Mouse (Mus musculus) midbrain, embryonic 10.5 days (tissue): ENCODE data around the gene Gadd45b. TPM values are rescaled to one million over a fixed set of nuclear protein-coding genes. Genes with fewer than 3 reads are reported as not detected.

Source experiments
- DNase-seq: peaks from one replicate; pipeline ENCODE4 v3.0.0-alpha.2; 2017; ENCODE audit warnings: low spot score
- H3K27ac ChIP-seq: fragments of 300-500 bp; sonication (generic); replicated peaks from 2 replicates; pipeline ENCODE4 v1.5.1; 2016; ENCODE audit warnings: mild to moderate bottlenecking
- H3K27me3 ChIP-seq: fragments of 300-500 bp; sonication (generic); 2 replicates; pipeline ENCODE4 v1.6.1; 2016; ENCODE audit warnings: low read depth, mild to moderate bottlenecking; ENCODE audit not compliant: poor library complexity, severe bottlenecking
- H3K36me3 ChIP-seq: fragments of 300-500 bp; sonication (generic); 2 replicates; pipeline ENCODE4 v1.6.1; 2016; ENCODE audit warnings: mild to moderate bottlenecking, moderate library complexity
- H3K4me1 ChIP-seq: fragments of 300-500 bp; sonication (generic); 2 replicates; pipeline ENCODE4 v1.6.1; 2016
- H3K4me3 ChIP-seq: fragments of 300-500 bp; sonication (generic); 2 replicates; pipeline ENCODE4 v1.5.1; 2016; ENCODE audit warnings: mild to moderate bottlenecking, moderate library complexity
- H3K9me3 ChIP-seq: fragments of 300-500 bp; sonication (generic); replicated peaks from 2 replicates; pipeline ENCODE4 v1.6.1; 2016; ENCODE audit warnings: mild to moderate bottlenecking
- WGBS: fragments of 180-500 bp; shearing (Covaris S2); methylation state at CpG from one replicate; pipeline ENCODE4 v1.1.7; 2016; 5-methylcytosine and 5-hydroxymethylcytosine counted together
- polyA plus RNA-seq: library from polyadenylated mRNA; unstranded; fragments of >200 nt; fragmentation: Nextera tagmentation; extraction: Ambion mirVana; gene quantifications from 2 replicates; pipeline ENCODE4 v1.2.1, GENCODE M21; 2016

The Gadd45b gene
- polyA plus RNA-seq, 1 experiment from 2014 or later = 6.1 TPM

DNA sequence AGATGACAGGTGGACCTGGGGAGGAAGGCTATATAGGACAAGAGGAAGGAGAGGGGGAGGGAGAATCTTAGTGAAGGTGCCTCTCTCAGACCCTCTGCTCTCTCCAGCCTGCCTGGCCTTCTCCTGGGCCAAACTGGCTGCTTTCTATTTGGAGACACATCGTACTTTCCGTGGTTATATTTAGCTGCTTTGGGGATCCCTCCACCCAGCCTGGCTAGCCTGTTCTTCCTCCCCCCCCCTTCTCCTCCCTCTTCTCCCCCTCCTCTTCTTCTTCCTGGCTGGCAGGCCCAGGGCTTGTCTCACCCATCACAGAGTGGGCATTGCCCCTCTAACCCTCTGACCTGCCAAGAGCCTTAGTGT, 11.1 kb downstream of the Gadd45b start:
- Histone ChIP-seq H3K36me3 (no peaks in the 10 kb centered on the region), H3K27ac (no peak overlapping the region), H3K4me3 (no peak overlapping the region), H3K27me3 (peaks cover 61% of the 10 kb centered on the region), H3K4me1 (peaks cover 53% of the 10 kb centered on the region), H3K9me3 (no peaks in the 10 kb centered on the region)
- 73% methylated on average over 2 of the region's 2 CpGs for WGBS
- no peak for DNase-seq

DNA sequence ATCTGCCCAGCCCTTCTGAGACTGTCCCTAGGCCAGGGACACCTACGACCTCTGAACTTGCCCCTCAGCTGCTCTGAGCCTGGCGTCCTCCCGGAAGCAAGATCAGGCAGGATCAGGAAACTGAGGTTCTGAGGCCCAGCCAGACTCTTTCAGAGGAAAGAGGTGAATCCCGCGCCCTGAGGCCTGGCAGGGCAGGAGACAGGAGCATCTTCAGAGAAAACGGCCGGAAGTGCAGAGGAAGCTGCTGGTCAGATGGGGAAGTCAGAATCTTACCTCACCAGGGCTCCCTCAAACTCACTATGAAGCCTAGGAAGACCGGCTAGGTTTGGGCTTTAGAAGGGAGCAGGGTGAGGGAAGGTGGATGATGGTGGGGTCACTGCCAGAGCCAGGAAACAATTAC, 13.0 kb downstream of the Gadd45b start:
- DNase-seq = no peak
- no peak overlapping the region for H3K27ac ChIP-seq
- peaks cover 42% of the 10 kb centered on the region for H3K27me3 ChIP-seq
- WGBS = 60% methylated on average over 8 of the region's 8 CpGs
- H3K36me3 ChIP-seq = no peaks in the 10 kb centered on the region
- peaks cover 40% of the 10 kb centered on the region for H3K4me1 ChIP-seq
- no peaks in the 10 kb centered on the region for H3K9me3 ChIP-seq
- no peak overlapping the region for H3K4me3 ChIP-seq

DNA sequence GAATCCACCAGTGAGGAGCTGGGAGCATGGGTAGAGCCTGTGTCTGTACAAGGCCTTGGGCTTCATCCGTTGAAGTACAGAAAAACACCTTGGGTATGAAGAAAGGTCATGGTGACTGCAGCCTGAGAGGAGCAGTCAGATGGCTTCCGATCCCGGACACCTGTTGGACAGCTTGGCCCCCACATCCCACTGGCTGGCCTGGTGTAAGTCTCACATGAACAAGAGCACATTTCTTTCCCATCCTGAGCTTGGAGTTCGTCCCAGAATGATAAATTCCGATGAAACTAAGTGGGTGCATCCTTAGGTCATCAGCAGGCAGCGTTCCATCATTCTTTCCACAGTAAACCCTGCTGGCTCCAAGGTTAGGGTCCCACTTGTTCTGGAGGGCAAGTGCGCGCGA, 13.8 kb downstream of the Gadd45b start:
- peaks cover 34% of the 10 kb centered on the region for H3K27me3 ChIP-seq
- H3K9me3 ChIP-seq = no peaks in the 10 kb centered on the region
- DNase-seq = no peak
- H3K27ac ChIP-seq = no peak overlapping the region
- H3K36me3 ChIP-seq = no peaks in the 10 kb centered on the region
- H3K4me1 ChIP-seq = peaks cover 36% of the 10 kb centered on the region
- WGBS = 86% methylated on average over 9 of the region's 9 CpGs
- no peak overlapping the region for H3K4me3 ChIP-seq

DNA sequence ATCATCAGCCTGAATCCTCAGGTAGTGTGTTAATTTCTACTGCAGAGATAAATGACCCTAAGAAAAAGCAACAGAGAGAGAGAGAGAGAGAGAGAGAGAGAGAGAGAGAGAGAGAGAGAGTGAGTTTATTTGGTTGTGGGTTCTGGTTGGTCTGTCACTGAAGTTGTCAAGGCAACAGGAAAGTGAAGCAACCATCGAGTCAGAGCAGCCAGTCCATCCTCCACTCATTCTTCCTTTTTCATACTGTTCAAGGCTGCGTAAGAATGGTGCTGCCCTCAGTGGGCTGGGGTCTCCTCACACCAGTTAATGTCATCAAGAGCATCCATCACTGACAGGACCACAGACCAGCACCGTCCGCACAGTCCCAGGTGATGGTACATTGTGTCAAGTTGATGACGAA, 14.4 kb downstream of the Gadd45b start:
- peaks cover 34% of the 10 kb centered on the region for H3K4me1 ChIP-seq
- no peaks in the 10 kb centered on the region for H3K36me3 ChIP-seq
- H3K4me3 ChIP-seq = no peak overlapping the region
- no peak overlapping the region for H3K27ac ChIP-seq
- H3K9me3 ChIP-seq = no peaks in the 10 kb centered on the region
- no peak for DNase-seq
- 91% methylated on average over 5 of the region's 5 CpGs for WGBS
- H3K27me3 ChIP-seq = peaks cover 29% of the 10 kb centered on the region

DNA sequence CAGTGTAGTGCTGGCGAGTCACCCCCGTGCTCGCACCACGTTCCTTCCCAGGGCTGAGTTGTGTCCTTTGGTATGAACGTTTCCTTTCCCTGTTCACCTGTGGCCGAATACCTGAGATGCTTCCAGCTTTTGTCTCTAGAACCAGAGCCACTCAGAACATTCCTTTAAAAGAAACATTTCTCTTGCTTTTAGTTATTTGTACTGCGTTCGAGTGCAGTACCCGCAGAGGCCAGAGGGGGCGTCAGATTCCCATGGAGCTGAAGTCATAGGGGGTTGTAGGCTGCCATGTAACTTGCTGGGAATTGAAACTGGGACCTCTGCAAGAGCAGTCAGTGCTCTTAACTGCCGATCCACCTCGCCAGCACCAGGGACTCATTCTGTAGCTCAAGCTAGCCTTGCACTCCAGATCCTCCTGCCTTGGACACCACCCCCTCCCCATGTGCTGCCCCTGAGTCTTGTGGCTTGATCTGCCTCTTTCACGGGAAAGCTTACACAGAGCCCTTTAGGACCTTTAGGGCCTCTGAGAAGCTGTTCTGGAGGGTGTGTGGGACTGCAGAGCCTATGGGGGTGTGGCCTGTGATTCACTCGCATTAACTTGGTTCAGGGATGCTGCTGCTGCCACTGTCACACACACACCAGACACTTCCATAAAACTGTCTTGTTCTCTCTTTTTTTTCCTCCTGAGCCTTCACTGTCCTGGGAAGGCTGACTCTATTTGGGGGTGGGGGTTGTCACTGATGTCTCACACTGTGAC, 17.0 kb downstream of the Gadd45b start:
- Histone ChIP-seq H3K36me3 (no peaks in the 10 kb centered on the region), H3K4me1 (peaks cover 12% of the 10 kb centered on the region), H3K9me3 (no peaks in the 10 kb centered on the region), H3K4me3 (no peak overlapping the region), H3K27me3 (peaks cover 9% of the 10 kb centered on the region; the same call in 1 of the 2 replicates), H3K27ac (no peak overlapping the region; the same call in 1 of the 2 replicates)
- WGBS = 67% methylated on average over 14 of the region's 14 CpGs
- no peak for DNase-seq

DNA sequence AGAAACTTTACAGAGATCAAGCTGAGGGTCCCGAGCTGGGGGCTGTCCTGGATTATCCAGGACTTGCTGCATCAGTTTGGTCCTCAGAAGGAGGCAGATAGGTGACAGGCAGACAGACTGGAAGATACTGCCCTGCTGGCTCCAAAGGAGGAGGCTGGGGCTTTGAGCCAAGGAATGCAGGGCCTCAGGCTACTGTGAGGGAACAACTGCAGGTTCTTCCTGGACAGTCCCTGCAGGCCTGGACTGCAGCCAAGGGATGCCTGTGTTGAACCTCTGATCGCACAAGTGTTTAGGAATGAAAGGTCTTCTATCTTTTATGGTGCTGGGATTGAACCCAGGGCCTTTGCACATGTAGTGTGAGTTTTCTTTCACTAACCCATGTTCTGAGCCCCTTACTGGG, 17.9 kb downstream of the Gadd45b start:
- H3K4me3 ChIP-seq = no peak overlapping the region
- no peak overlapping the region for H3K27ac ChIP-seq
- 80% methylated on average over 2 of the region's 2 CpGs for WGBS
- H3K9me3 ChIP-seq = no peaks in the 10 kb centered on the region
- no peaks in the 10 kb centered on the region for H3K36me3 ChIP-seq
- peaks cover 10% of the 10 kb centered on the region for H3K27me3 ChIP-seq
- H3K4me1 ChIP-seq = peaks cover 12% of the 10 kb centered on the region
- no peak for DNase-seq

DNA sequence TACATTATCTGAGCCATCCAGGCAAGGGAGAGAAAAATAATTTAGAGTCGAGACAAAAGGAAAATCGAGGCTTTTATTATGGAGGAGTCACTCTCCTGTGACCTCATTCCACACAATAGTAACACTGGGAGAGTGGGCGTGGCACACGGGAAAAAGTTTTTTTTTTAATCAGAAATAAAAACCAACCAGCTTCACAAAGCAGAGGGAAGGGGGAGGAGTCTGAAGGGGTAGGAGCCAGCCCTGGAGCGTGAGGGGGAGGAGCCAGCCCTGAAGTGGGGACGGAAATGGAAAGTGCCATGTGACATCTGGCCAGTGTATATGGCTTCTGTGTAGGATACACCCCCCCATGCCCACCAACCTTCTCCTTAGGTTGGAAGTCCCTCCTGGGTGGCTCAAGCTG, 18.7 kb downstream of the Gadd45b start:
- no peak overlapping the region for H3K27ac ChIP-seq
- WGBS = 48% methylated on average over 6 of the region's 6 CpGs
- H3K4me3 ChIP-seq = no peak overlapping the region
- no peaks in the 10 kb centered on the region for H3K9me3 ChIP-seq
- peaks cover 17% of the 10 kb centered on the region; the same call in 1 of the 2 replicates for H3K27me3 ChIP-seq
- no peak for DNase-seq
- no peaks in the 10 kb centered on the region for H3K36me3 ChIP-seq
- H3K4me1 ChIP-seq = peaks cover 12% of the 10 kb centered on the region

DNA sequence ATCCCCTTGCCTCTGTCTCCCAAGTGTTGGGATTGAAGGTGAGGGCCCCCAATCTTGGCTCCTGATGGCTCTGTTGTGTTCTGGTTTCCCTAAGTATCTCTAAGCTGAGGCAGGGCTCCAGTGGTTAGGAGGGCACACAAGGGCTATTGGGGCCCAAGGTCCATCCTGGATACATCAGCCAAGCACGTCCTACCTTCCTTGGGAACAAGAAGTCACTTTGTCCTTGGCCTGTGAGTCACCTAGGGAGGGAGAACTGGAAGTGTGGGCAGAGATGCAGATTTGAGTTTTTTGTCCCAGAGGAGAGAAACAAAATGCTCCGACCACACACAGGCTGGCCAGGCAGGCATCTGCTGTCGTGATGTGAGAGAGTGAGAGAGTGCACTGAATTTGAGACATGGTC, 19.2 kb downstream of the Gadd45b start:
- Histone ChIP-seq H3K27ac (no peak overlapping the region; the same call in 1 of the 2 replicates), H3K4me1 (peaks cover 12% of the 10 kb centered on the region), H3K27me3 (peaks cover 18% of the 10 kb centered on the region; the same call in 1 of the 2 replicates), H3K9me3 (no peaks in the 10 kb centered on the region), H3K4me3 (no peak overlapping the region), H3K36me3 (no peaks in the 10 kb centered on the region)
- 78% methylated on average over 3 of the region's 3 CpGs for WGBS
- DNase-seq = no peak

DNA sequence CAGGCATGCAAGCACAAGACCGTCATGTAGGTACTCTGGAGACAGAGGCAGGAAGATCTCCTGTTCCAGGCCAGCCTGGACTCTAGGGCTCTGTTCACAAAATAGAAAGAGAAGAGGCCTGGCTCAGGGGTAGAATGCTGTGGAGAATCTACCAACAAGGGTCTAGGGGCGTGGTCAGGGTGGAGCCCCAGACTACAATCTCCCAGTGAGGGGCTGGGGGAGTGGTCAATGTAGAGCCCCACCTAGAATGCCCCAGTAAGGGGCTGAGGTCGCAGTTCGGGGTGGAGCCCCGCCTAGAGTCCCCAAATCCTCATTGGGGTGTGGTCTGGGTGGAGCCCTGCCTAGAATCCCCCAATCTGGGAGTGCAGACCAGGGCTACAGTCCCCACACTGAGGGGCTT, 20.4 kb downstream of the Gadd45b start:
- Histone ChIP-seq H3K4me1 (peaks cover 13% of the 10 kb centered on the region), H3K36me3 (no peaks in the 10 kb centered on the region), H3K9me3 (no peaks in the 10 kb centered on the region), H3K27me3 (peaks cover 18% of the 10 kb centered on the region; the same call in 1 of the 2 replicates), H3K4me3 (no peak overlapping the region), H3K27ac (no peak overlapping the region)
- 31% methylated on average over 5 of the region's 5 CpGs for WGBS
- no peak for DNase-seq

DNA sequence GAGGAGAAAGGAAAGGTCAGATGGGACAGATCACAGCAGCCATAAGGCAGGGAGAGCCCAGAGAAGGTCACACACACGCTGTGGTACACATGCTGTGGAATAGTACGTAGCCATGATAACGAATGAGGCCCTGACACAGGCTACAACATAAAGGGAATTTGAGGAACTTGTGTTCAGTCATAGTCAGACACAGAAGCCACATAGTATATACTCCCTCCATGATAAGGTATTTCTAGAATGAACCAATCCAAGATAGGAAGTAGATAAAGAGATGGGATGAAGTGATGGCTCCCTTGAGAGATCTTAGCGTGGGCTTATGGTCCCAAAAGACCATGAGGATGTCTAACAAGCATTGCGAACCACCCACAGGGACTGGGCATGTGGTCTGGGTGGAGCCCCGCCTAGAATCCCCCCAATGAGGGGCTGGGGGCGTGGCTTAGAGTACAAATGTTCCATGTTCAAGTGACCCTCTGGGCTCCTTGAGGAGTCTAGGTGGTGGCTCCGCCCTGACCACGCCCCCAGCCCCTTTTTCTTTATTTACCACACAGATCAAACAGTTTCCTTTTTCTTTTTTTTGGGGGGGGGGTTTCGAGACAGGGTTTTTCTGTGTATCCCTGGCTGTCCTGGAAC, 22.0 kb downstream of the Gadd45b start:
- no peak overlapping the region for H3K4me3 ChIP-seq
- WGBS = 74% methylated on average over 10 of the region's 10 CpGs
- peaks cover 13% of the 10 kb centered on the region for H3K4me1 ChIP-seq
- no peak overlapping the region for H3K27ac ChIP-seq
- H3K9me3 ChIP-seq = no peaks in the 10 kb centered on the region
- H3K27me3 ChIP-seq = peaks cover 18% of the 10 kb centered on the region; the same call in 1 of the 2 replicates
- no peak for DNase-seq
- H3K36me3 ChIP-seq = no peaks in the 10 kb centered on the region

DNA sequence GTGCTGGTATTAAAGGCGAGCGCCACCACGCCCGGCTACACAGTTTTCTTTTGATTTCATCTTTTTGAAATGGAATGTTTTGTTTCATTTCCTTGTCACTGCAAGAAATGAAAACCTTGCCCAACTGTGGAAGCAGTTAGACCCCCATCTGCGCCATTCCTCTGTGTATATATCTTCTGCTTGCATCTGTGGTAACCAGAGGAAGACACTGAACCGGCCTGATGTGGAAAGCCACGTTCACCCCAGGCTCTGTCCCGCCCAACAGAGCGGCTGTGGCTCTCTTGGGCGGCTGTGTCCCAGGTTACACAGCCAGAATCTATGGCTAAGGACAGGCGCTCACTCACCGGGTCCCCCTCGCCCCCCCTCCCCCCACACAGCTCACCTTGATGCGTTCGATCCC, 22.6 kb downstream of the Gadd45b start:
- Histone ChIP-seq H3K27me3 (peaks cover 18% of the 10 kb centered on the region; the same call in 1 of the 2 replicates), H3K4me1 (peaks cover 9% of the 10 kb centered on the region), H3K36me3 (no peaks in the 10 kb centered on the region), H3K27ac (no peak overlapping the region), H3K9me3 (no peaks in the 10 kb centered on the region), H3K4me3 (no peak overlapping the region)
- WGBS = 76% methylated on average over 15 of the region's 15 CpGs
- DNase-seq = no peak

DNA sequence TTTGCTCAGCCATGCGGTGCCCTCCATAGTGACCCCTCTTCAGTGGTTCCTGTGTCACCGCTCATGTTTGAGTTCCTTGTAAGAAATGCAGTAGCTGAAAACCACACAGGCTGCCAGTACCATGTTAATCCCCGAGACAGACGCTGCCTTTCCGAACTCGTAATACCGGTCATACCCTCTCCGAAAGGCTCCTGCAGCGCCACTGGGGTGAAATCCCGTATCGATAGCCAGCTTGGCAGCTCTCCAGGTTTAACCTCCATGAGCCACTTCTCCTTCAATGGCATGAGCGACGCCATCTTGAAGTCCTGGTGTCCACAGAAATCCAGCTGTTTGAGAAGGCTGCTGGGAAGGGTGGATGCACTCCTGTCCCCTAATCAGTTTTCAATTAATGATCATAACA, 24.5 kb downstream of the Gadd45b start:
- peaks cover 18% of the 10 kb centered on the region; the same call in 1 of the 2 replicates for H3K27me3 ChIP-seq
- no peaks in the 10 kb centered on the region for H3K9me3 ChIP-seq
- H3K4me3 ChIP-seq = no peak overlapping the region
- no peak overlapping the region for H3K27ac ChIP-seq
- H3K36me3 ChIP-seq = no peaks in the 10 kb centered on the region
- H3K4me1 ChIP-seq = peaks cover 3% of the 10 kb centered on the region; the same call in 1 of the 2 replicates
- no peak for DNase-seq
- 82% methylated on average over 13 of the region's 13 CpGs for WGBS

DNA sequence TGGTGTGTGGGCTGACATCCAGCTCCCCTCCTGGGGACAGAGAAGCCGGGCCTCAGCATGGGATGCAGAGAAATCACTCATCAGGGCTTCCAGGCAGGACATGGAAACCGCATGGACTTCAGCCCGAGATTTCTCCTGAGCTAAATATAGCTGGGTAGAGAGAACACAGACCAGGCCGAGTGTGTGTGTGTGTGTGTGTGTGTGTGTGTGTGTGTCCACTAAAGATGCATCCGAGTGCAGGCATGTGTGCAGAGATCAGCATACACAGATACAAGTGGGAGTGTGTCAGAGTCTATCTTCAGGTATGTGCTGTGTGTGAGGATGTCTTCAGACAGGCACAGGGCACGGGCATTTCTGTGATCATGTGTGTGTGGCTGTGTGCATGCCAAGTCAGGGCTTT, 25.0 kb downstream of the Gadd45b start:
- Histone ChIP-seq H3K4me3 (no peak overlapping the region), H3K27ac (no peak overlapping the region), H3K36me3 (no peaks in the 10 kb centered on the region), H3K4me1 (peaks cover 3% of the 10 kb centered on the region; the same call in 1 of the 2 replicates), H3K27me3 (peaks cover 15% of the 10 kb centered on the region; the same call in 1 of the 2 replicates), H3K9me3 (no peaks in the 10 kb centered on the region)
- 89% methylated on average over 6 of the region's 6 CpGs for WGBS
- DNase-seq = no peak
